Mouse (Mus musculus): ENCODE measurements at regions not wholly inside any gene's neighbourhood (a gene's known extent, or its start where the extent isn't known, plus 50 kb on each side); places are given as distances from the start of the nearest gene placed in this dataset.

DNA sequence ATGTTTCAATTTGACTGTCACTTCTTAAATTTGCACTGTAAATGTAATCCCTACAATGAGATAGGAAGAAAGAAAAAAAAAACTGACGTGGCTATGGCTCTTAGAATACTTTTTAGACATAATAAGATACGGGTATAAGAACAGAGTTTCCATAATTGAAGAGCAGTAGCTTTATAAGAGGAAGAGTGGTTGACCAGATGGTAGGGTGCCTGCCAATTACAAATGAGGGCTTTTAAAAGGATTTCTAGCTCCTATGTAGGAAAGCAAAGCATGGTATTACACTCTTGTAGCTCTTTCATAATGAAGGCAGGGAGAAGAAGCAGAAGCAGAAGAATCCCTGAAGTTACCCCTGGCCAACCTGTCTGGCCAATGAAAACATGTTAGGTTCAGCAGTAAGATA is 239.7 kb upstream of the Car10 start:
- no peak overlapping the region for H3K27ac ChIP-seq (ENCODE audit: control insufficient read depth, insufficient read depth, low read depth, low read length, poor library complexity)
- no peak for TF ChIP-seq POLR2A (IDR thresholded peaks at IDR 0.05; ENCODE audit: borderline replicate concordance, control insufficient read depth, low read depth, low read length)
- H3K4me1 ChIP-seq (ENCODE audit: control insufficient read depth, insufficient read depth, low read length), result no peaks in the 10 kb centered on the region
- H3K4me3 ChIP-seq (replicated peaks; ENCODE audit: control insufficient read depth, low read depth, low read length), result no peak overlapping the region
- 72% methylated on average over 2 of the region's 2 CpGs for WGBS

DNA sequence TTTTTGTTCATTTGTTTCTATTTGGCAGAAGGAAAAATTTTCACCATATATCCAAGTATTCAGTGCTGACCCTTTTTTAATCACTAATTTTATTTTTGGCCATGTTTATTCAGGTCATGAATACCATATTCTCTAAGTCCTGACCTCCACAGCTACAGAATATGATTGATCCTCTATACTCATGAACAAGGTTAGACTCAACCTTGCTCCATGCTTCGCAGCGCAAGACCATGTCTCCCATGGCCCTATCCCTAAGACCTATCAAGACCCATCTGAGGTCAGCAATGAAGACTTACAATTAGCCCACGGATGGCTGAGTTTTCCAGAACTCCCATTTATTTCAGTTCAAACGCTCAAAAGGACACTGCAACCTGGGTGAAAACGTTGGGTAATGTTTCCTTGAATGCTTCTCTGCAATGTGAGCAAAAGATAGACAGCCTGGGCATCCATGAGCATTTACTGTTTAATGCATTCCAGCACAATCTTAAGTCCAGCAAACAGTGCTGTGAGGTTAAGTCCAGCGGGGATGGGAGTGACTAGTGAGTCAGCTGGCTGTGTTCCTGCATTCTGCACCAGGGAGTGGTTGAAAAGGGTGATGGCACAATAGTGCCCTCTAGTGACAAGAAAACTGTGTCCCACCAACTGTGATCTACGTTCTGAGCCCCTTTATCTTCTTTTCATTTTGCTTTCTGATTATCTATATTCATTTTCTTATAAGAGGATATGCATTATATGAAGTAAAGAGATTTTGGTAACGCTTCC is 208.0 kb upstream of the Car10 start:
- H3K27ac ChIP-seq (ENCODE audit: control insufficient read depth, insufficient read depth, low read depth, low read length, poor library complexity), result no peak overlapping the region
- 43% methylated on average over 8 of the region's 8 CpGs for WGBS
- TF ChIP-seq POLR2A (IDR thresholded peaks at IDR 0.05; ENCODE audit: borderline replicate concordance, control insufficient read depth, low read depth, low read length) (no peak), CTCF (IDR thresholded peaks at IDR 0.05; ENCODE audit: control insufficient read depth, insufficient read depth, low read length) (0 out of 2 replicates have a peak, but pooled peaks have one; percentile 10)
- H3K4me1 ChIP-seq (ENCODE audit: control insufficient read depth, insufficient read depth, low read length), result no peaks in the 10 kb centered on the region
- no peak overlapping the region for H3K4me3 ChIP-seq (replicated peaks; ENCODE audit: control insufficient read depth, low read depth, low read length)

DNA sequence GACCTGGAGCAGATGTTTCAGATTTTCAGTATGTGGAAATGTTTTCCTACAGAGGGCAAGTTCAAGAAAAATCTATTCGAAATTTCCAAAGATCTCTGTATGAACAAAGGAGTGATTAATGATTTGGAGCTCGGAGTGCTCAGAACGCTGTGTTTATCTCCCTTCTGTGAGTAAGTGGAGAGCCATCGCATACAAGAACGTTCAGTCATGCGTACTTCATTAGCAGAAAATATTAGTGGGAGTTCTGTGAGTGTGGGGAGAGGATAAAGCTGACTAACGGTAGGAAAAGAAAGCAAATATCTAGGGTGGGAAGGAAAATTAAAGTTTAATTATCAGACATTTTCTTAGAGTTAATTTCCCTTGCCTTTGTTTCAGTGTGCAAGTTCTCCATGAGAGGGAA is 198.5 kb upstream of the Car10 start:
- Histone ChIP-seq H3K27ac (ENCODE audit: control insufficient read depth, insufficient read depth, low read depth, low read length, poor library complexity) (no peak overlapping the region), H3K4me3 (replicated peaks; ENCODE audit: control insufficient read depth, low read depth, low read length) (no peak overlapping the region), H3K4me1 (ENCODE audit: control insufficient read depth, insufficient read depth, low read length) (no peaks in the 10 kb centered on the region)
- TF ChIP-seq POLR2A (IDR thresholded peaks at IDR 0.05; ENCODE audit: borderline replicate concordance, control insufficient read depth, low read depth, low read length) (no peak), CTCF (IDR thresholded peaks at IDR 0.05; ENCODE audit: control insufficient read depth, insufficient read depth, low read length) (no peak)
- 84% methylated on average over 7 of the region's 7 CpGs for WGBS

Measured in bone marrow, adult 2 months (tissue).